Comparison of ENCODE assay signal across 22 mouse cellular contexts in genomic region chr2:161053765-161054164, GRCm38 (mm10). TPM values are rescaled to one million over a fixed set of nuclear protein-coding genes. Genes with fewer than 3 reads are reported as not detected.
DNase-seq lines count a peak whose midpoint lies in the region; ATAC-seq and TF ChIP-seq lines count a peak whose summit lies in the region.
"Had no signal": no experiment of that assay in that cellular context is flagged by ENCODE, and none has a peak within 500 bp of the region (broad histone marks: within the 10 kb centered on the region; RNA-seq: fewer than 3 reads in every experiment).

No protein-coding gene starts in this region.

- WGBS in forebrain, embryonic 10.5 days, result 87% methylated on average over 2 of the region's 2 CpGs

- no peaks in the 10 kb centered on the region for H3K27me3 ChIP-seq in forebrain, embryonic 10.5 days (ENCODE audit: poor library complexity, severe bottlenecking)
- H3K27me3 ChIP-seq: hindbrain, embryonic 15.5 days; limb, embryonic 12.5 days had no signal

- no peak overlapping the region for H3K4me3 ChIP-seq in layer of hippocampus, adult 2 months
- no peak overlapping the region for H3K4me3 ChIP-seq in forebrain, embryonic 10.5 days
- H3K4me3 ChIP-seq: heart, embryonic 10.5 days; hindbrain, embryonic 15.5 days; left cerebral cortex, adult 2 months; limb, embryonic 12.5 days had no signal

- no peaks in the 10 kb centered on the region for H3K9me3 ChIP-seq in forebrain, embryonic 10.5 days
- H3K9me3 ChIP-seq: heart, embryonic 10.5 days; hindbrain, embryonic 15.5 days; limb, embryonic 12.5 days had no signal

- peaks cover 1% of the 10 kb centered on the region; the same call in 1 of the 2 replicates for H3K4me1 ChIP-seq in forebrain, embryonic 10.5 days
- H3K4me1 ChIP-seq: heart, embryonic 10.5 days; hindbrain, embryonic 15.5 days; limb, embryonic 12.5 days had no signal

- no peak for DNase-seq in cerebellum, postnatal 4 days (ENCODE audit: low spot score in 2 of 2)
- peak; percentile 58 for DNase-seq in cerebellum, adult 11 months
- peak; percentile 28 to 53 for DNase-seq in cerebellum, postnatal 14 days
- DNase-seq in layer of hippocampus, adult 2 months (ENCODE audit: low spot score in 2 of 2), result peak; percentile 6 to 54
- DNase-seq in spleen, adult 12 weeks (ENCODE audit: low spot score), result no peak
- no peak for DNase-seq in forebrain, embryonic 10.5 days (ENCODE audit: extremely low spot score, low spot score)
- DNase-seq in left cerebral cortex, postnatal 4 days, result no peak
- DNase-seq: adrenal gland, adult 8-10 months; embryo, embryonic 11 days; heart, postnatal 14 days; kidney, adult 11 months; kidney, postnatal 14 days; lung, postnatal 14 days; right cerebral cortex, adult 18-20 months; thymus, adult 18-20 months had no signal

- peak; percentile 94 for ATAC-seq in cerebellum, adult (ENCODE audit: insufficient number of reproducible peaks, low FRiP score, low TSS enrichment)
- ATAC-seq: forebrain, embryonic 14.5 days had no signal

- TF ChIP-seq CTCF in layer of hippocampus, adult 2 months (conservative IDR thresholded peaks at IDR 0.05), result no peak

- peaks cover 46% of the 10 kb centered on the region for H3K36me3 ChIP-seq in forebrain, embryonic 10.5 days (replicated peaks)

- intact Hi-C loops in left cerebral cortex, postnatal 4 days (cut with DNase I), result no loop called here

- H3K27ac ChIP-seq in layer of hippocampus, adult 2 months, result 0 out of 2 replicates have a peak overlapping the region, but pooled peaks have one; percentile 12
- no peak overlapping the region for H3K27ac ChIP-seq in forebrain, embryonic 10.5 days
- H3K27ac ChIP-seq: heart, embryonic 10.5 days; hindbrain, embryonic 15.5 days; left cerebral cortex, adult 2 months; liver, embryonic 14.5 days had no signal

RNA-seq across cellular contexts. Expression of gene Chd6, which starts 55.1 kb away (rescaled TPM):
- total RNA-seq in layer of hippocampus, adult 2 months (2021), result 10 to 100 TPM; 56.7 to 57.9 TPM
- polyA plus RNA-seq in forebrain, embryonic 10.5 days (2016; fragmentation: Nextera tagmentation; extraction: Ambion mirVana), result 27.2 and 31.0 TPM in 2 replicates
- total RNA-seq in left cerebral cortex, postnatal 4 days (2021), result 10 to 100 TPM; 59.1 to 66.4 TPM

Comparison
In these comparisons a context has a peak if more than half of its experiments do, and no peak if none do; other contexts are left out.
1. DNase-seq: peak in cerebellum, adult 11 months (single experiment), cerebellum, postnatal 14 days (2 of 2) and layer of hippocampus, adult 2 months (2 of 2); none in cerebellum, postnatal 4 days (0 of 2), spleen, adult 12 weeks (single experiment), forebrain, embryonic 10.5 days (single experiment) and left cerebral cortex, postnatal 4 days (single experiment).